Mouse (Mus musculus): Measurements from ENCODE around the gene Emg1. TPM values are rescaled to one million over a fixed set of nuclear protein-coding genes. Genes with fewer than 3 reads are reported as not detected.

Emg1 gene
- polyA plus RNA-seq, 1 experiment from 2014 or later = 233 TPM

- DNase-seq (ENCODE audit: low spot score) = no peak
- 0 out of 2 replicates have a peak, but pooled peaks cover 3% of the 10 kb centered on the region for H3K36me3 ChIP-seq (replicated peaks)
- no peaks in the 10 kb centered on the region for H3K9me3 ChIP-seq
- H3K27ac ChIP-seq (replicated peaks) = peak overlapping the region; percentile 88
- no peaks in the 10 kb centered on the region for H3K27me3 ChIP-seq (replicated peaks; ENCODE audit: low read depth, poor library complexity, severe bottlenecking)
- WGBS = 23% methylated on average over 13 of the region's 13 CpGs
- peaks cover 12% of the 10 kb centered on the region for H3K4me1 ChIP-seq
- peak overlapping the region; percentile 79 for H3K4me3 ChIP-seq
Observed at GRCm38 (mm10) chr6:124663424-124663795, 48.6 kb downstream of the Emg1 start.

GRCm38 (mm10) chr6:124662477-124663423, 49.2 kb downstream of the Emg1 start, which contains the start of gene Lpcat3:
Gene Lpcat3 (plus strand): TSS chr6:124663027.
- H3K36me3 ChIP-seq (replicated peaks) = no peaks in the 10 kb centered on the region
- H3K4me1 ChIP-seq = peaks cover 12% of the 10 kb centered on the region
- peak within 1 kb of the TSS; percentile 79 for H3K4me3 ChIP-seq
- H3K27me3 ChIP-seq (replicated peaks; ENCODE audit: low read depth, poor library complexity, severe bottlenecking) = no peaks in the 10 kb centered on the region
- under 1% methylated on average over 77 of the region's 87 CpGs for WGBS
- DNase-seq (ENCODE audit: low spot score) = peak; percentile 100
- peak within 1 kb of the TSS; percentile 88 for H3K27ac ChIP-seq (replicated peaks)
- H3K9me3 ChIP-seq = no peaks in the 10 kb centered on the region

- peak overlapping the region; percentile 88 for H3K27ac ChIP-seq (replicated peaks)
- H3K36me3 ChIP-seq (replicated peaks) = no peaks in the 10 kb centered on the region
- no peak for DNase-seq (ENCODE audit: low spot score)
- no peaks in the 10 kb centered on the region for H3K27me3 ChIP-seq (replicated peaks; ENCODE audit: low read depth, poor library complexity, severe bottlenecking)
- peaks cover 12% of the 10 kb centered on the region for H3K4me1 ChIP-seq
- peak overlapping the region; percentile 79 for H3K4me3 ChIP-seq
- no peaks in the 10 kb centered on the region for H3K9me3 ChIP-seq
- 33% methylated on average over 6 of the region's 6 CpGs for WGBS
Observed at GRCm38 (mm10) chr6:124661995-124662394, 50.0 kb downstream of the Emg1 start.

GRCm38 (mm10) chr6:124661156-124661806, 50.7 kb downstream of the Emg1 start:
- peaks cover 12% of the 10 kb centered on the region for H3K4me1 ChIP-seq

GRCm38 (mm10) chr6:124658067-124658466, 53.9 kb downstream of the Emg1 start:
- no peaks in the 10 kb centered on the region for H3K27me3 ChIP-seq (replicated peaks; ENCODE audit: low read depth, poor library complexity, severe bottlenecking)
- H3K4me3 ChIP-seq = no peak overlapping the region
- no peak for DNase-seq (ENCODE audit: low spot score)
- WGBS = 94% methylated on average over 2 of the region's 2 CpGs
- no peak overlapping the region for H3K27ac ChIP-seq (replicated peaks)
- H3K36me3 ChIP-seq (replicated peaks) = no peaks in the 10 kb centered on the region
- H3K4me1 ChIP-seq = no peaks in the 10 kb centered on the region
- H3K9me3 ChIP-seq = peaks cover 8% of the 10 kb centered on the region; the same call in 1 of the 2 replicates

More at GRCm38 (mm10) chr6:124661156-124661806, 50.7 kb downstream of the Emg1 start:
- H3K27ac ChIP-seq (replicated peaks) = no peak overlapping the region
- H3K4me3 ChIP-seq = no peak overlapping the region
- no peaks in the 10 kb centered on the region for H3K9me3 ChIP-seq
- 95% methylated on average over 4 of the region's 4 CpGs for WGBS
- no peak for DNase-seq (ENCODE audit: low spot score)
- H3K36me3 ChIP-seq (replicated peaks) = no peaks in the 10 kb centered on the region
- no peaks in the 10 kb centered on the region for H3K27me3 ChIP-seq (replicated peaks; ENCODE audit: low read depth, poor library complexity, severe bottlenecking)

- Histone ChIP-seq H3K27ac (replicated peaks) (no peak overlapping the region), H3K36me3 (replicated peaks) (no peaks in the 10 kb centered on the region), H3K27me3 (replicated peaks; ENCODE audit: low read depth, poor library complexity, severe bottlenecking) (no peaks in the 10 kb centered on the region), H3K9me3 (peaks cover 14% of the 10 kb centered on the region; the same call in 1 of the 2 replicates), H3K4me1 (no peaks in the 10 kb centered on the region), H3K4me3 (no peak overlapping the region)
- DNase-seq (ENCODE audit: low spot score) = no peak
- WGBS = 63% methylated on average over 6 of the region's 6 CpGs
Observed at GRCm38 (mm10) chr6:124655893-124656292, 56.1 kb downstream of the Emg1 start.

MicroRNA genes within 50 kb of the gene (microRNA counts, 519-probe panel; counts per million panel counts)
- microRNA mmu-miR-141 (2,955 counts per million, percentile 68 among the panel's probes with 10 or more counts), microRNA mmu-miR-200c (5,451 counts per million, percentile 90 among the panel's probes with 10 or more counts)

Small RNAs within 50 kb of the gene (microRNA-seq; reads per million reads assigned to microRNA genes)
- gene Mir141 (670 reads per million, percentile 71 among the genes with 10 or more reads in this experiment), gene Mir200c (3,637 reads per million, percentile 86 among the genes with 10 or more reads in this experiment)

Other genes with a start within 250 kb of the Emg1 start
- 5.5 and 8.7 TPM in 2 replicates for gene Clstn3, start 247.4 kb downstream of the Emg1 start, polyA plus RNA-seq (2016; fragmentation: Nextera tagmentation; extraction: Ambion mirVana)
- 0.42 and 0.47 TPM in 2 replicates for gene C1rl, start 219.1 kb downstream of the Emg1 start, polyA plus RNA-seq (2016; fragmentation: Nextera tagmentation; extraction: Ambion mirVana)
- 0.13 TPM in 1 of 2 replicates, not detected in the other for gene C1ra, start 199.8 kb downstream of the Emg1 start, polyA plus RNA-seq (2016; fragmentation: Nextera tagmentation; extraction: Ambion mirVana)
- gene C1s1, start 169.8 kb downstream of the Emg1 start, polyA plus RNA-seq (2016; fragmentation: Nextera tagmentation; extraction: Ambion mirVana) = 0.70 and 1.2 TPM in 2 replicates
- gene C1rb, start 141.9 kb downstream of the Emg1 start, polyA plus RNA-seq (2016; fragmentation: Nextera tagmentation; extraction: Ambion mirVana) = not detected in 2 replicates
- gene C1s2, start 76.1 kb downstream of the Emg1 start, polyA plus RNA-seq (2016; fragmentation: Nextera tagmentation; extraction: Ambion mirVana) = not detected in 2 replicates
- gene Lpcat3, start 49.2 kb downstream of the Emg1 start, polyA plus RNA-seq (2016; fragmentation: Nextera tagmentation; extraction: Ambion mirVana) = 41.4 and 46.6 TPM in 2 replicates
- gene Phb2, start 158 bp upstream of the Emg1 start, polyA plus RNA-seq (2016; fragmentation: Nextera tagmentation; extraction: Ambion mirVana) = 473 and 496 TPM in 2 replicates
- gene Ptpn6, start 26.5 kb upstream of the Emg1 start, polyA plus RNA-seq (2016; fragmentation: Nextera tagmentation; extraction: Ambion mirVana) = 9.3 and 10.4 TPM in 2 replicates
- 425 and 454 TPM in 2 replicates for gene Grcc10, start 29.2 kb upstream of the Emg1 start, polyA plus RNA-seq (2016; fragmentation: Nextera tagmentation; extraction: Ambion mirVana)
- not detected in 2 replicates for gene Gm45234, start 43.8 kb upstream of the Emg1 start, polyA plus RNA-seq (2016; fragmentation: Nextera tagmentation; extraction: Ambion mirVana)
- 12.6 and 15.2 TPM in 2 replicates for gene Atn1, start 44.3 kb upstream of the Emg1 start, polyA plus RNA-seq (2016; fragmentation: Nextera tagmentation; extraction: Ambion mirVana)
- gene Eno2, start 57.5 kb upstream of the Emg1 start, polyA plus RNA-seq (2016; fragmentation: Nextera tagmentation; extraction: Ambion mirVana) = 2.3 and 2.4 TPM in 2 replicates
- gene Lrrc23, start 67.5 kb upstream of the Emg1 start, polyA plus RNA-seq (2016; fragmentation: Nextera tagmentation; extraction: Ambion mirVana) = 0.50 and 0.74 TPM in 2 replicates
- 7.1 and 8.3 TPM in 2 replicates for gene Spsb2, start 96.5 kb upstream of the Emg1 start, polyA plus RNA-seq (2016; fragmentation: Nextera tagmentation; extraction: Ambion mirVana)
- gene Tpi1, start 102.1 kb upstream of the Emg1 start, polyA plus RNA-seq (2016; fragmentation: Nextera tagmentation; extraction: Ambion mirVana) = 829 and 899 TPM in 2 replicates
- 191 and 212 TPM in 2 replicates for gene Usp5, start 117.3 kb upstream of the Emg1 start, polyA plus RNA-seq (2016; fragmentation: Nextera tagmentation; extraction: Ambion mirVana)
- gene Cdca3, start 117.4 kb upstream of the Emg1 start, polyA plus RNA-seq (2016; fragmentation: Nextera tagmentation; extraction: Ambion mirVana) = 225 and 238 TPM in 2 replicates
- 0.60 and 0.97 TPM in 2 replicates for gene Gnb3, start 128.1 kb upstream of the Emg1 start, polyA plus RNA-seq (2016; fragmentation: Nextera tagmentation; extraction: Ambion mirVana)
- 12.2 and 17.0 TPM in 2 replicates for gene P3h3, start 145.6 kb upstream of the Emg1 start, polyA plus RNA-seq (2016; fragmentation: Nextera tagmentation; extraction: Ambion mirVana)
- gene Gpr162, start 151.8 kb upstream of the Emg1 start, polyA plus RNA-seq (2016; fragmentation: Nextera tagmentation; extraction: Ambion mirVana) = 1.3 and 1.4 TPM in 2 replicates
- gene Cd4, start 176.0 kb upstream of the Emg1 start, polyA plus RNA-seq (2016; fragmentation: Nextera tagmentation; extraction: Ambion mirVana) = not detected in 2 replicates
- gene Lag3, start 199.5 kb upstream of the Emg1 start, polyA plus RNA-seq (2016; fragmentation: Nextera tagmentation; extraction: Ambion mirVana) = 1.2 and 1.6 TPM in 2 replicates
- gene Ptms, start 207.9 kb upstream of the Emg1 start, polyA plus RNA-seq (2016; fragmentation: Nextera tagmentation; extraction: Ambion mirVana) = 203 and 213 TPM in 2 replicates
- gene Mlf2, start 219.2 kb upstream of the Emg1 start, polyA plus RNA-seq (2016; fragmentation: Nextera tagmentation; extraction: Ambion mirVana) = 390 and 408 TPM in 2 replicates